Mouse (Mus musculus) forebrain, embryonic 16.5 days (tissue): ENCODE results near the gene Ankrd50. TPM values are rescaled to one million over a fixed set of nuclear protein-coding genes. Genes with fewer than 3 reads are reported as not detected.

Source experiments
- ATAC-seq: fragments of 200-750 bp; cut with Nextera tagmentation; 2 replicates; pipeline ENCODE4 v1.8.0; 2017; ENCODE audit warnings: mild to moderate bottlenecking, moderate library complexity
- H3K27ac ChIP-seq: fragments of 300-500 bp; sonication (generic); 2 replicates; pipeline ENCODE4 v1.5.1; 2014; ENCODE audit warnings: low read length, control low read depth
- H3K27me3 ChIP-seq: fragments of 300-500 bp; sonication (generic); replicated peaks from 2 replicates; pipeline ENCODE4 v1.6.1; 2014; ENCODE audit warnings: low read length; ENCODE audit not compliant: control insufficient read depth, insufficient read depth
- H3K36me3 ChIP-seq: fragments of 300-500 bp; sonication (generic); 2 replicates; pipeline ENCODE4 v1.6.1; 2014; ENCODE audit not compliant: control insufficient read depth, insufficient read depth
- H3K4me1 ChIP-seq: fragments of 300-500 bp; sonication (generic); replicated peaks from 2 replicates; pipeline ENCODE4 v1.6.1; 2014; ENCODE audit warnings: low read length; ENCODE audit not compliant: control insufficient read depth, insufficient read depth
- H3K4me2 ChIP-seq: fragments of 300-500 bp; sonication (generic); 2 replicates; pipeline ENCODE4 v1.6.1; 2014; ENCODE audit warnings: mild to moderate bottlenecking, low read length, control low read depth
- H3K4me3 ChIP-seq: fragments of 300-500 bp; sonication (generic); replicated peaks from 2 replicates; pipeline ENCODE4 v1.5.1; 2014; ENCODE audit warnings: mild to moderate bottlenecking, low read length, control low read depth
- H3K9ac ChIP-seq: fragments of 300-500 bp; sonication (generic); replicated peaks from 2 replicates; pipeline ENCODE4 v1.6.1; 2014; ENCODE audit warnings: low read depth, low read length, control low read depth
- H3K9me3 ChIP-seq: fragments of 300-500 bp; sonication (generic); 2 replicates; pipeline ENCODE4 v1.6.1; 2016; ENCODE audit warnings: low read length; ENCODE audit not compliant: control insufficient read depth
- WGBS: fragments of 180-500 bp; shearing (Covaris S2); extraction: QIAGEN DNeasy Blood & Tissue Kit; methylation state at CpG from one replicate; pipeline ENCODE4 v1.1.7; 2014; 5-methylcytosine and 5-hydroxymethylcytosine counted together
- polyA plus RNA-seq: library from polyadenylated mRNA; unstranded; fragments of >200 nt; fragmentation: Nextera tagmentation; extraction: Ambion mirVana; gene quantifications from 2 replicates; pipeline ENCODE4 v1.2.1, GENCODE M21; 2015

Gene Ankrd50
- polyA plus RNA-seq, 1 experiment from 2014 or later: 23.2 TPM

DNA sequence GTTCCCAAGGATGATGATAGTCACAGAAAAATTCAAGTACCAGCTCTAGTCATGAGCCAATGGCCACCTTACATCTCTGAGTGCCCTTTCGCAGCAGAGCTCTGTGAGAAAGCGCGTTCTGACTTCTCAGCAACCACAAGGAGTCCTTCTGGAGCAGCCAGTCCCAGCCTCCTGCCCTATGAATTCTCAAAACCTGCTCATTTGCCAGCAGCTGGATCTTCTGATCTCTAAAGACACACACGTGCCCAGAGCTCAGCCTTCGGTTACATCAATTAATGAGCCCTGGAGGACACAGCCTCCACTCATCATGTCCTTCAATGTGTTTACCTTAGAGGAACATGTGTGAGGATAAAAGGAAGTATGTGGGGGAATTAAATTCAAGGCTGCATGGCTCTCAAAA is 53.2 kb downstream of the Ankrd50 start:
- ATAC-seq: no peak
- 81% methylated on average over 5 of the region's 5 CpGs for WGBS

DNA sequence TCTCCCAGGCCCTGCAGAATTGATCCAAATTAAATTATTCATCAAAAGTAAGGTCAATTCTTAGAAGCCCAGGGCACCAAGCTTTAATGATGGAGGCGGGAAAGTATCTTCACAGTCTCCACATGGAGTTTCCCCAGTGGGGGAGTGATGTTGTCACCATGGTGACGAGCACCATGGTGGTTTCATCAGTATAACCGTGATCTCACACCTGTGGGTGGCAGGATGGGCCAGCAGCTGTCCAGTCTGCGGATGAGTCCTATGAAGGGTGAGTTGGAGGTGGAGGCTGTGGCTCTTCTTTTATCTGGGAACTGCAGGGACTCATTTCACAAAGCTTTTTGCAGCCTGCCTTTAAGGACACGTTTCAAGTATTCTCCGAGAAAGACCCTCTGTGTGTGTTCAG is 53.6 kb downstream of the Ankrd50 start:
- no peak overlapping the region for H3K4me2 ChIP-seq
- ATAC-seq: no peak
- no peaks in the 10 kb centered on the region for H3K36me3 ChIP-seq
- 67% methylated on average over 6 of the region's 6 CpGs for WGBS
- H3K9me3 ChIP-seq: no peaks in the 10 kb centered on the region
- no peaks in the 10 kb centered on the region for H3K27me3 ChIP-seq
- no peak overlapping the region for H3K27ac ChIP-seq
- no peak overlapping the region for H3K4me3 ChIP-seq
- no peak overlapping the region for H3K9ac ChIP-seq
- peaks cover 4% of the 10 kb centered on the region for H3K4me1 ChIP-seq

More for the DNA sequence above, 53.2 kb downstream of the Ankrd50 start:
- no peaks in the 10 kb centered on the region for H3K36me3 ChIP-seq
- H3K9ac ChIP-seq: no peak overlapping the region
- H3K9me3 ChIP-seq: no peaks in the 10 kb centered on the region
- H3K4me2 ChIP-seq: no peak overlapping the region
- no peak overlapping the region for H3K4me3 ChIP-seq
- H3K4me1 ChIP-seq: peaks cover 4% of the 10 kb centered on the region
- no peaks in the 10 kb centered on the region for H3K27me3 ChIP-seq
- no peak overlapping the region for H3K27ac ChIP-seq

DNA sequence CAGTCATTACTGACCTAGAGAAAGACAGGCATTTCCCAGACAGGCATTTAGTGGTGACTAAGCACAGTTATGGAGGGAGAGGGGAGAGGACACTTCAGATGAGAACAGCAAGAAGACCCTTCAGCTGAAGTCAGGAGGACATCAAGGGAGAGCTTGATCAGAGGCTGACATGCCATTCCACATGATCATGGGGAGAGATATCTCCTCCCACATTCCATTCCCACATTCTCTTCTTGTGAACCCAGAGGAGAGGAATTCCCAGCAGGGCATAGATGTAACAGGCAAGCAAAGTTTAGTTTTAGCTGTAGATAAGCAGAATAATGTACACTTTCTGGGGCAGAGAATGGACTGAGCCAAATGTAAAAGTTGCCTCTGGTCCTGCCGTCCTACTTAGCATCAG is 57.4 kb downstream of the Ankrd50 start:
- Histone ChIP-seq H3K27ac (no peak overlapping the region), H3K27me3 (no peaks in the 10 kb centered on the region), H3K9ac (no peak overlapping the region), H3K9me3 (no peaks in the 10 kb centered on the region), H3K36me3 (no peaks in the 10 kb centered on the region), H3K4me3 (no peak overlapping the region), H3K4me2 (no peak overlapping the region), H3K4me1 (no peaks in the 10 kb centered on the region)
- no peak for ATAC-seq
- WGBS: 84% methylated on average over 1 of the region's 1 CpGs

DNA sequence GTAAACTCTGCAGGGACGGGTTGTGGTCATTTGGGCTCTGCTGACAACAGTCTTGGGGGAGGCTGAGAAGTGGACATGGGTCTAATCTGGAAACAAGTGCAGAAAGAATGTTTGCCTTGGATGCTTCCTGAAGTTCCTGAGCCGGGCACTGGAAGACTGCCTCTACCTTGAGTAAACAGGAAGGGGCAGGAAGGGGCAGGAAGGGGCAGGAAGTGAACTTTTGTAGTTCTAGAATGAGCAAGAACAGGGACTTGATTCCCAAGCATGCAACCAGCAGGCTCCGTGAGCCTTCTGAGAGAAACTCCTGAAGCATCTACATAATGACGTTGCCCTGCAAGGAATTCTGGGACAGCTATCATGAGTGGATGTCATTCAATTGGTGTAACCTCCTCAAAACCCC is 60.7 kb downstream of the Ankrd50 start:
- H3K9ac ChIP-seq: no peak overlapping the region
- ATAC-seq: no peak
- no peak overlapping the region for H3K4me2 ChIP-seq
- no peaks in the 10 kb centered on the region for H3K4me1 ChIP-seq
- H3K27me3 ChIP-seq: no peaks in the 10 kb centered on the region
- H3K4me3 ChIP-seq: no peak overlapping the region
- 85% methylated on average over 4 of the region's 4 CpGs for WGBS
- no peaks in the 10 kb centered on the region for H3K9me3 ChIP-seq
- H3K27ac ChIP-seq: no peak overlapping the region
- no peaks in the 10 kb centered on the region for H3K36me3 ChIP-seq

DNA sequence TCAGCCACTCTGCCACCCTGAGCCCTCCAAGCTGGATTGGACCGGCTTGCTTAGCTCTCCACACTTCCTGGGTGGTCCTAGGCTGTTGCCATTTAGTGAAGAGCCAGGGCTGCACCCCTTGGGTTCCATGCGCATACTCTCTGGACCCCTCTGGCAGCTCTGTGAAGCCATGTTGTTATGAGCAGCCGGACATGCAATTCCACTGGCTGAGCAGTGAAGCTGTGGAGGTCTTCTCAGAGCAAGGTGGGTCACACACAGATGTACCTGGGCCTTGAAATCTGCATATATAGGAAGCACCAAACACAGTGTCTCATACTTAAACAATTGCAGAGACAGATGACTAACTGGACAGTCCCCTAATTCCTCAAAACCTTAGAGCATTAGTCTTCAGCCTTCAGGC is 64.7 kb downstream of the Ankrd50 start:
- WGBS: 81% methylated on average over 3 of the region's 3 CpGs
- ATAC-seq: no peak
- Histone ChIP-seq H3K4me1 (no peaks in the 10 kb centered on the region), H3K9me3 (no peaks in the 10 kb centered on the region), H3K4me2 (no peak overlapping the region), H3K27me3 (no peaks in the 10 kb centered on the region), H3K27ac (no peak overlapping the region), H3K4me3 (no peak overlapping the region), H3K9ac (no peak overlapping the region), H3K36me3 (no peaks in the 10 kb centered on the region)

DNA sequence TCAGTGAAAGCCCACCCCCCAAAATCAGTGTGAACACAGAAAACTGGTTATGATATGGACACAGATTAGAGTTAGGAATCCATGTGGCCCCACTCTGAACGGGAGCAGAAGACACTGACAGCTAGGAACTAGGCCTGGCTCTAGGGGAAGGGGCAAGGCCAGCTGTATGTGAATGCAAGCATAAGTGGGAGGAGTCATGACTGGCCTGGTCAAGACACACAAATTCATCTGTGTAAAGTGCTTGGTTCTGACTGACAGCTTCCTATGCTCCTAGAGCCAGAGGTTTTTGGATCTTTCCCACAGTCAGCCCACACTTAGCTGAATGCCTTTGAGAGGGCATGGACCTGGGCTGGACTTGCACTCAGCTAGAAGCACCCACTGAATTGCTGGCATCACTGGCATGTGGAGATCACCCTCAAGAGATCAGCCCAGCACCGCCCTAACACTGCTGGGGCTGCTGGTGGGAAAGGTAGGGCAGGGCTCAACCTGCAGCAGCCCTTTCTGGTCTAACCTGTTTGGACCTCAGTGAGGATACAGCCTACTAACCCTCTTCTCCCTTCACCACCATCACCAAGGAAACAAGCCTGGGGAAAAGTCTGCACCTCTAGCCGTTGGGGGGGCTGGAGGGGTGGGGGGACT is 69.2 kb downstream of the Ankrd50 start:
- Histone ChIP-seq H3K27me3 (no peaks in the 10 kb centered on the region), H3K9ac (no peak overlapping the region), H3K9me3 (no peaks in the 10 kb centered on the region), H3K36me3 (no peaks in the 10 kb centered on the region), H3K27ac (no peak overlapping the region), H3K4me1 (no peaks in the 10 kb centered on the region), H3K4me2 (no peak overlapping the region), H3K4me3 (no peak overlapping the region)
- WGBS: 88% methylated on average over 3 of the region's 3 CpGs
- no peak for ATAC-seq
